Mouse (Mus musculus): ENCODE data around the gene Txndc15.
"Not testable (repeated sequence)": the region's sequence is repeated elsewhere in the genome, so short reads cannot be mapped to it uniquely, and the experiment has no call there.

Txndc15 gene

GRCm38 (mm10) chr13:55714501-55715166, at the start of gene Txndc15:
Gene Txndc15, plus strand, starts transcription at chr13:55714650.
- DNase-seq (ENCODE audit: low read depth, low spot score) = peak; percentile 83

- DNase-seq (ENCODE audit: low read depth, low spot score) = peak; percentile 41
These were observed 45.9 kb upstream of the Txndc15 start for GRCm38 (mm10) chr13:55668550-55668949.

GRCm38 (mm10) chr13:55672711-55673110, 41.7 kb upstream of the Txndc15 start:
- DNase-seq (ENCODE audit: low read depth, low spot score) = peak; percentile 58

- DNase-seq (ENCODE audit: low read depth, low spot score) = no peak
These were observed 37.1 kb upstream of the Txndc15 start for GRCm38 (mm10) chr13:55677364-55677763.

- DNase-seq (ENCODE audit: low read depth, low spot score) = no peak
These were observed 32.2 kb upstream of the Txndc15 start for GRCm38 (mm10) chr13:55682201-55682600.

GRCm38 (mm10) chr13:55683581-55683980, 30.9 kb upstream of the Txndc15 start:
- DNase-seq (ENCODE audit: low read depth, low spot score) = no peak

GRCm38 (mm10) chr13:55686107-55686633, 28.3 kb upstream of the Txndc15 start:
- no peak for DNase-seq (ENCODE audit: low read depth, low spot score)

GRCm38 (mm10) chr13:55687927-55688602, 26.4 kb upstream of the Txndc15 start:
- DNase-seq (ENCODE audit: low read depth, low spot score) = no peak

GRCm38 (mm10) chr13:55692535-55693242, 21.8 kb upstream of the Txndc15 start, which contains the start of gene B230219D22Rik:
Gene B230219D22Rik, plus strand, starts transcription at chr13:55693124.
- peak; percentile 97 for DNase-seq (ENCODE audit: low read depth, low spot score)

- peak; percentile 74 for DNase-seq (ENCODE audit: low read depth, low spot score)
These were observed 21.2 kb upstream of the Txndc15 start for GRCm38 (mm10) chr13:55693243-55693721.

GRCm38 (mm10) chr13:55694110-55694509, 20.3 kb upstream of the Txndc15 start:
- peak; percentile 34 for DNase-seq (ENCODE audit: low read depth, low spot score)

GRCm38 (mm10) chr13:55695989-55696388, 18.5 kb upstream of the Txndc15 start:
- DNase-seq (ENCODE audit: low read depth, low spot score) = not testable (repeated sequence)

- no peak for DNase-seq (ENCODE audit: low read depth, low spot score)
These were observed 10.1 kb upstream of the Txndc15 start for GRCm38 (mm10) chr13:55704301-55704700.

GRCm38 (mm10) chr13:55712846-55713245, 1.6 kb upstream of the Txndc15 start:
- DNase-seq (ENCODE audit: low read depth, low spot score) = peak; percentile 23

- no peak for DNase-seq (ENCODE audit: low read depth, low spot score)
These were observed 690 bp downstream of the Txndc15 start for GRCm38 (mm10) chr13:55715167-55715512.

GRCm38 (mm10) chr13:55715908-55716510, 1.6 kb downstream of the Txndc15 start:
- DNase-seq (ENCODE audit: low read depth, low spot score) = peak; percentile 65

GRCm38 (mm10) chr13:55721516-55721915, 7.1 kb downstream of the Txndc15 start:
- no peak for DNase-seq (ENCODE audit: low read depth, low spot score)

- no peak for DNase-seq (ENCODE audit: low read depth, low spot score)
These were observed 7.5 kb downstream of the Txndc15 start for GRCm38 (mm10) chr13:55721995-55722394.

- DNase-seq (ENCODE audit: low read depth, low spot score) = no peak
These were observed 12.2 kb downstream of the Txndc15 start for GRCm38 (mm10) chr13:55726598-55727119.

- DNase-seq (ENCODE audit: low read depth, low spot score) = peak; percentile 89
These were observed 12.8 kb downstream of the Txndc15 start, which contains the start of gene Pcbd2 for GRCm38 (mm10) chr13:55727120-55727838. Gene Pcbd2, plus strand, starts transcription at chr13:55727368.

GRCm38 (mm10) chr13:55727839-55728238, 13.4 kb downstream of the Txndc15 start:
- peak; percentile 87 for DNase-seq (ENCODE audit: low read depth, low spot score)

All from CD4-positive helper T cell, adult 2 months (primary cell).